Mouse (Mus musculus) ES-Bruce4 (cell line): Measurements from ENCODE around the gene Psmd11.

Source experiments
- CTCF ChIP-seq: IDR thresholded peaks from one replicate; pipeline ENCODE4 v1.8.1; 2011; ENCODE audit warnings: low read depth, low read length
- EP300 ChIP-seq: IDR thresholded peaks from 2 replicates; pipeline ENCODE4 v1.6.1; 2011; ENCODE audit warnings: low read depth, low read length; ENCODE audit not compliant: insufficient read depth
- POLR2A ChIP-seq: IDR thresholded peaks from one replicate; pipeline ENCODE4 v1.8.1; 2011; ENCODE audit warnings: low read length; ENCODE audit not compliant: insufficient read depth

- TF ChIP-seq EP300 = no peak
- no peak for TF ChIP-seq CTCF
- no peak for TF ChIP-seq POLR2A
Measured at GRCm38 (mm10) chr11:80497225-80497919, 69.0 kb downstream of the Psmd11 start.
